Mouse (Mus musculus): ENCODE measurements around the gene Vmn1r56. TPM values are rescaled to one million over a fixed set of nuclear protein-coding genes. Genes with fewer than 3 reads are reported as not detected.
"Not testable (repeated sequence)": the region's sequence is repeated elsewhere in the genome, so short reads cannot be mapped to it uniquely, and the experiment has no call there.

The Vmn1r56 gene
- not detected for total RNA-seq (2021)
- long read RNA-seq, experiment 1, result 0 reads
- long read RNA-seq, experiment 2, result 0 reads

DNA sequence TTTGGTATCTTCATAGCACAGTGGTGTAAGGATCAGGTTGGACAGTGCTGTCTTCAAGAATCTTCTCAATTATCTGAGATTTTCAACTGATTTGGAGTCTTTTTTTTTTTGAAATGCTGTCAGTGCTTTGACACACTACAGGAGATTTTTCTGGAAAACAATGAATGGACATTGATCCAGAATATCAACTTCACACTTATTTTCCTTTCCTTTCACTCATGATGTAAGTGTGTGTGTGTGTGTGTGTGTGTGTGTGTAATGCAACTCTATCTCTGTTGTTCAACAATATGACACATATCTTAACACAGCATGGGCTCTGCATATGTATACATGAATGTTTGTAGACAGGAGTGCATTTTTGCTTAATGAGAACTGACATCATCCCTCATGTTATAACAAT, at the start of gene Vmn1r56:
Vmn1r56 (minus strand) TSS at position 101 of the 400 bp plus-strand sequence.
- H3K27ac ChIP-seq; H3K4me3 ChIP-seq; intact Hi-C loops (cut with DNase I); DNase-seq: not testable (repeated sequence)

DNA sequence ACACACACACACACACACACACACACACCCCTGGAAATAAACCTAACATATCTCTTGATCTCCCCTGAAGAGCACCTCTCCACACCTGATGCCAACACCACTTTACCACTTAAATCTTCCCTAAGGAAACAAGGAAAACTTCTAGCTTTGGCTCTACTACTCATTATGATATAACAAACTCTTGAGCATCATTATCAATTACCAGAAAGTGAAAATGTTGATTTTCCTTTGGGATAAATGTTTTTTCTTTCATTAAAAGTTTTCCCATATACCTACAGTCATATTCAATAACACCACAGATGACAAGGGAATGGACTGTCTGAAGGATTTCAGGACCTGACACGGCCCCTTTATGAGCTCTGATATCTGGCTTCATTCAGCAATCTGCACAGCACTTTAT, 21.6 kb upstream of the Vmn1r56 start, which contains the start of gene Vmn1r57:
Vmn1r57 (plus strand) TSS at position 301 of the 400 bp plus-strand sequence.
- H3K4me3 ChIP-seq; intact Hi-C loops (cut with DNase I); DNase-seq; H3K27ac ChIP-seq: not testable (repeated sequence)

DNA sequence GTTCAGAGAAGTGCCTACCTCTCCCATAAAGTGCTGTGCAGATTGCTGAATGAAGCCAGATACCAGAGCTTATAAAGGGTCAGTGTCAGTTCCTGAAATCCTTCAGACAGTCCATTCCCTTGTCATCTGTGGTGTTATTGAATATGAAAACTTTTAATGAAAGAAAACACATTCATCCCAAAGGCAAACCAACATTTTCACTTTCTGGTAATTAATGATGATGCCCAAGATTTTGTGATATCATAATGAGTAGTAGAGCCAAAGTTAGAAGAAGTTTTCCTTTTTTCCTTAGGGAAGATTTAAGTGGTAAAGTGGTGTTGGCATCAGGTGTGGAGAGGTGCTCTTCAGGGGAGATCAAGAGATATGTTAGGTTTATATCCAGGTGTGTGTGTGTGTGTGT, 47.0 kb downstream of the Vmn1r56 start, which contains the start of gene Vmn1r55:
Vmn1r55 (minus strand) TSS at position 101 of the 400 bp plus-strand sequence.
- H3K27ac ChIP-seq; DNase-seq; H3K4me3 ChIP-seq; intact Hi-C loops (cut with DNase I): not testable (repeated sequence)

Other genes starting within 250 kb of the Vmn1r56 start
- gene Sbk2, start 232.3 kb downstream of the Vmn1r56 start, total RNA-seq (2021), result 10 to 100 TPM; 36.7 to 77.0 TPM
- gene Sbk3, start 225.6 kb downstream of the Vmn1r56 start, total RNA-seq (2021), result 1 to 10 TPM in 1 of 2 experiments, under 1 TPM in 1; 0.46 to 5.2 TPM
- gene Zfp579, start 200.6 kb downstream of the Vmn1r56 start, total RNA-seq (2021), result 1 to 10 TPM; 8.8 to 9.5 TPM
- 10 to 100 TPM in 1 of 2 experiments, 1 to 10 TPM in 1; 6.5 to 10.4 TPM for gene Zfp524, start 182.3 kb downstream of the Vmn1r56 start, total RNA-seq (2021)
- 10 to 100 TPM; 23.2 to 23.3 TPM for gene Fiz1, start 182.1 kb downstream of the Vmn1r56 start, total RNA-seq (2021)
- not detected for gene Gm44973, start 181.3 kb downstream of the Vmn1r56 start, total RNA-seq (2021)
- 10 to 100 TPM; 12.9 to 15.6 TPM for gene Zfp865, start 176.4 kb downstream of the Vmn1r56 start, total RNA-seq (2021)
- gene Ccdc106, start 176.2 kb downstream of the Vmn1r56 start, total RNA-seq (2021), result not detected
- not detected for gene 4632433K11Rik, start 162.6 kb downstream of the Vmn1r56 start, total RNA-seq (2021)
- 1 to 10 TPM; 2.8 to 3.9 TPM for gene Zfp784, start 158.3 kb downstream of the Vmn1r56 start, total RNA-seq (2021)
- 1 to 10 TPM; 3.0 to 4.1 TPM for gene Zfp580, start 145.2 kb downstream of the Vmn1r56 start, total RNA-seq (2021)
- 10 to 100 TPM; 50.0 to 51.0 TPM for gene U2af2, start 134.6 kb downstream of the Vmn1r56 start, total RNA-seq (2021)
- 100 to 1,000 TPM; 165 to 171 TPM for gene Epn1, start 116.5 kb downstream of the Vmn1r56 start, total RNA-seq (2021)
- gene Rfpl4, start 79.8 kb downstream of the Vmn1r56 start, total RNA-seq (2021), result not detected
- 1 to 10 TPM; 1.4 to 2.9 TPM for gene Rasl2-9, start 70.8 kb downstream of the Vmn1r56 start, total RNA-seq (2021)
- gene Vmn1r55, start 47.1 kb downstream of the Vmn1r56 start, total RNA-seq (2021), result not detected
- gene Vmn1r57, start 21.7 kb upstream of the Vmn1r56 start, total RNA-seq (2021), result not detected
- gene Gm5065, start 153.8 kb upstream of the Vmn1r56 start, total RNA-seq (2021), result not detected
- not detected for gene Nlrp2, start 154.3 kb upstream of the Vmn1r56 start, total RNA-seq (2021)
- not detected for gene Vmn1r58, start 216.6 kb upstream of the Vmn1r56 start, total RNA-seq (2021)

All from gastrocnemius, adult 2 months (tissue).